Mouse (Mus musculus) brain, embryonic 14.5 days (tissue): ENCODE measurements around the gene Ccdc60. TPM values are rescaled to one million over a fixed set of nuclear protein-coding genes. Genes with fewer than 3 reads are reported as not detected.

ENCODE experiments used
- DNase-seq: peaks from one replicate; pipeline ENCODE4 v3.0.0-alpha.2; 2011; ENCODE audit warnings: low read depth
- CTCF ChIP-seq: fragments of 200-500 bp; IDR thresholded peaks from 2 replicates; pipeline ENCODE4 v1.5.1; 2012; ENCODE audit warnings: inconsistent platforms, mild to moderate bottlenecking, moderate library complexity, borderline replicate concordance; ENCODE audit not compliant: insufficient read depth, insufficient read length; ENCODE audit errors: extremely low read depth
- POLR2A ChIP-seq: fragments of 200-500 bp; IDR thresholded peaks from 2 replicates; pipeline ENCODE4 v1.6.1; 2012; ENCODE audit warnings: mild to moderate bottlenecking, inconsistent platforms, borderline replicate concordance; ENCODE audit not compliant: poor library complexity, insufficient read depth, insufficient read length, severe bottlenecking; ENCODE audit errors: extremely low read depth
- polyA plus RNA-seq: library from polyadenylated mRNA; depleted of rRNA; stranded (reverse); fragments of >200 nt; gene quantifications from 2 replicates; pipeline ENCODE4 v1.2.3, GENCODE M21; 2012

Gene Ccdc60
- polyA plus RNA-seq, 1 experiment, result 2.7 TPM

GRCm38 (mm10) chr5:116212706-116213105 lies 76.1 kb downstream of the Ccdc60 start:
- DNase-seq, result no peak
- TF ChIP-seq POLR2A, result no peak
- peak; percentile 47; the same call in 1 of the 2 replicates for TF ChIP-seq CTCF

GRCm38 (mm10) chr5:116209378-116210091 lies 79.2 kb downstream of the Ccdc60 start:
- peak; percentile 48 for DNase-seq
- TF ChIP-seq POLR2A (no peak), CTCF (no peak)

- no peak for TF ChIP-seq CTCF
- no peak for TF ChIP-seq POLR2A
- peak; percentile 97 for DNase-seq
Observed at GRCm38 (mm10) chr5:116208741-116209368, 79.9 kb downstream of the Ccdc60 start.

GRCm38 (mm10) chr5:116202692-116203091 lies 86.1 kb downstream of the Ccdc60 start:
- TF ChIP-seq POLR2A, result no peak
- no peak for TF ChIP-seq CTCF
- peak; percentile 85 for DNase-seq

GRCm38 (mm10) chr5:116194499-116194898 lies 94.3 kb downstream of the Ccdc60 start:
- peak; percentile 25 for DNase-seq

GRCm38 (mm10) chr5:116192693-116193092 lies 96.1 kb downstream of the Ccdc60 start:
- TF ChIP-seq POLR2A (no peak), CTCF (peak; percentile 59)
- DNase-seq, result no peak

More at GRCm38 (mm10) chr5:116194499-116194898, 94.3 kb downstream of the Ccdc60 start:
- TF ChIP-seq POLR2A, result no peak
- TF ChIP-seq CTCF, result no peak

GRCm38 (mm10) chr5:116191596-116191995 lies 97.2 kb downstream of the Ccdc60 start:
- TF ChIP-seq POLR2A (no peak), CTCF (no peak)
- DNase-seq, result peak; percentile 71

- no peak for TF ChIP-seq POLR2A
- TF ChIP-seq CTCF, result no peak
- no peak for DNase-seq
Observed at GRCm38 (mm10) chr5:116189818-116190217, 99.0 kb downstream of the Ccdc60 start.

- TF ChIP-seq CTCF, result no peak
- TF ChIP-seq POLR2A, result no peak
- DNase-seq, result no peak
Observed at GRCm38 (mm10) chr5:116180594-116180993, 108.2 kb downstream of the Ccdc60 start.

- no peak for DNase-seq
- no peak for TF ChIP-seq CTCF
- TF ChIP-seq POLR2A, result no peak
Observed at GRCm38 (mm10) chr5:116171721-116172120, 117.1 kb downstream of the Ccdc60 start.

GRCm38 (mm10) chr5:116166965-116167364 lies 121.8 kb downstream of the Ccdc60 start:
- TF ChIP-seq CTCF, result no peak
- no peak for TF ChIP-seq POLR2A
- DNase-seq, result peak; percentile 53
